Mouse (Mus musculus): ENCODE measurements at regions not wholly inside any gene's neighbourhood (a gene's known extent, or its start where the extent isn't known, plus 50 kb on each side); places are given as distances from the start of the nearest gene placed in this dataset.

DNA sequence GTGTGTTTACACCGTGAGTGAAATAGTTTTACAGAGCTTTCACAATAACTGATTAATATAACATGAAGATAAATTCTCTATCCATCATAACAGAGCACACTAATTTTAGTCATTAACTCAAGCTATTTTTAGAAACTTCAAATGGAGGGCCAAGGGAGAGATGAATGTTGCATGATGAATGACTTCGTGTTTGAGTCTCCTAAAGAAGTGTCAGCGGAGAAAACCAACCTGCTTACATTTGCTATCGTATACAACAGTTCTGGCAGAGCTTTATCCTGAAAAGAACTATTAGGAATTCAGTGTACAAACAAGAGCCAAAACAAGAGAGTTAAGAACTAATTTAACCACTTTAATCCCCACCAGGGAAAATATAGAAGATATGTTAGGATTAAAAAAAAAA is 526.9 kb downstream of the Zpld1 start:
- TF ChIP-seq EP300 (IDR thresholded peaks at IDR 0.05) = no peak
- TF ChIP-seq CTCF (IDR thresholded peaks at IDR 0.05) = no peak
- WGBS = 52% methylated on average over 4 of the region's 4 CpGs
- ATAC-seq (0 out of 2 replicates have a peak, but pooled peaks have one; percentile 40), DNase-seq (ENCODE audit: low spot score) (peak; percentile 52)
- no peaks in the 10 kb centered on the region for H3K4me1 ChIP-seq (ENCODE audit: insufficient read depth, low read depth, low read length)
- H3K4me3 ChIP-seq (ENCODE audit: low read depth, low read length) = no peak overlapping the region
- H3K27me3 ChIP-seq (replicated peaks; ENCODE audit: insufficient read depth, low read length) = no peaks in the 10 kb centered on the region
- no peak overlapping the region for H3K9ac ChIP-seq (replicated peaks; ENCODE audit: low read depth)
- H3K4me2 ChIP-seq (replicated peaks; ENCODE audit: low read depth, low read length) = no peak overlapping the region
- no peaks in the 10 kb centered on the region for H3K9me3 ChIP-seq (ENCODE audit: low read length)
- no peak overlapping the region for H3K27ac ChIP-seq (ENCODE audit: low read length)
- H3K36me3 ChIP-seq (ENCODE audit: insufficient read depth, low read length) = no peaks in the 10 kb centered on the region

- 49% methylated on average over 1 of the region's 1 CpGs for WGBS
These were observed 553.6 kb downstream of the Zpld1 start for GRCm38 (mm10) chr16:54744188-54744587.

DNA sequence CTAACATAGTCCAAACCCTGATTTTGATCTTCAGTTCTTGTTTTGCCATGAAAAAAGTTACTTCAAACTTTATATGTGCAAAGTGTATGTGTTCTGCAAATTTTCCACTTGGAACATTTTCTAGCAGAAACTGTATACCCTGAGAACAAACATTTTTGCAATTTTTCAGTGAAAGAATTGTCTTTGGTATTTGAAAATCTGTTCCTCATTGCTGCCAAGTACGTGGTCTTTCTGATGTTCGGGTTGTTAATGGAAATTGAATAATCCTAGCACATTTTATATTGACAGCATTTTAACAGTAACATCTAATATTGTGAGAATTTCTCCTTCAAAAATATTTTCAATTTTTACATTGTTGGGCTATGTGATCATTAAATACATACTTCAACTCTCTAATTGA is 564.3 kb downstream of the Zpld1 start:
- H3K36me3 ChIP-seq (ENCODE audit: insufficient read depth, low read length) = no peaks in the 10 kb centered on the region
- H3K4me1 ChIP-seq (ENCODE audit: insufficient read depth, low read depth, low read length) = no peaks in the 10 kb centered on the region
- H3K4me2 ChIP-seq (replicated peaks; ENCODE audit: low read depth, low read length) = no peak overlapping the region
- ATAC-seq (no peak), DNase-seq (ENCODE audit: low spot score) (no peak)
- TF ChIP-seq EP300 (IDR thresholded peaks at IDR 0.05) = no peak
- no peak for TF ChIP-seq CTCF (IDR thresholded peaks at IDR 0.05)
- WGBS = 78% methylated on average over 2 of the region's 2 CpGs
- no peak overlapping the region for H3K27ac ChIP-seq (ENCODE audit: low read length)
- no peaks in the 10 kb centered on the region for H3K9me3 ChIP-seq (ENCODE audit: low read length)
- H3K9ac ChIP-seq (replicated peaks; ENCODE audit: low read depth) = no peak overlapping the region
- H3K27me3 ChIP-seq (replicated peaks; ENCODE audit: insufficient read depth, low read length) = no peaks in the 10 kb centered on the region
- no peak overlapping the region for H3K4me3 ChIP-seq (ENCODE audit: low read depth, low read length)

More at GRCm38 (mm10) chr16:54744188-54744587, 553.6 kb downstream of the Zpld1 start:
- no peaks in the 10 kb centered on the region for H3K9me3 ChIP-seq (ENCODE audit: low read length)
- no peak overlapping the region for H3K4me3 ChIP-seq (ENCODE audit: low read depth, low read length)
- no peaks in the 10 kb centered on the region for H3K4me1 ChIP-seq (ENCODE audit: insufficient read depth, low read depth, low read length)
- no peak overlapping the region for H3K27ac ChIP-seq (ENCODE audit: low read length)
- no peaks in the 10 kb centered on the region for H3K36me3 ChIP-seq (ENCODE audit: insufficient read depth, low read length)
- no peak overlapping the region for H3K9ac ChIP-seq (replicated peaks; ENCODE audit: low read depth)
- no peak for DNase-seq (ENCODE audit: low spot score)
- TF ChIP-seq EP300 (IDR thresholded peaks at IDR 0.05) (no peak), CTCF (IDR thresholded peaks at IDR 0.05) (no peak)
- no peaks in the 10 kb centered on the region for H3K27me3 ChIP-seq (replicated peaks; ENCODE audit: insufficient read depth, low read length)
- H3K4me2 ChIP-seq (replicated peaks; ENCODE audit: low read depth, low read length) = no peak overlapping the region
- ATAC-seq = no peak

DNA sequence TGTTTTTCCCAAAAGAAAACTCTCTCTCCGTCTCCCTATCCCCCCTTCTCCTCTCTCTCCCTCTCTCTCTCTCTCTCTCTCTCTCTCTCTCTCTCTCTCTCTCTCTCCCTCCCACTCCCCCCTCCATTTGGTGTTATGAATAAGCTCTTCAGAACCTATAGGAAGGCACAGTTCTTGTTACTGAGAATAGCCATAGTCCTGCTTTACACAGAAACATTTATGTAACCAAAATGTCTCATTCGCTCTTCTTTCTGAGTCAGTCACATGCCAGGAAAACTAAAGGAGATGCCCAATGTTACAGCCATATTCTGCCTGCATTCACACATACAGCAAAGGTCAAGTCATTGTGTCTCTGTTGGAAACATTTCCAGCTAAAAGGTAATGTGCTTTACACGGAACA is 589.9 kb downstream of the Zpld1 start:
- H3K9ac ChIP-seq (replicated peaks; ENCODE audit: low read depth) = no peak overlapping the region
- H3K9me3 ChIP-seq (ENCODE audit: low read length) = no peaks in the 10 kb centered on the region
- H3K36me3 ChIP-seq (ENCODE audit: insufficient read depth, low read length) = no peaks in the 10 kb centered on the region
- no peaks in the 10 kb centered on the region for H3K27me3 ChIP-seq (replicated peaks; ENCODE audit: insufficient read depth, low read length)
- no peak for TF ChIP-seq CTCF (IDR thresholded peaks at IDR 0.05)
- TF ChIP-seq EP300 (IDR thresholded peaks at IDR 0.05) = no peak
- no peak overlapping the region for H3K4me3 ChIP-seq (ENCODE audit: low read depth, low read length)
- DNase-seq (ENCODE audit: low spot score) = no peak
- 75% methylated on average over 3 of the region's 3 CpGs for WGBS
- no peaks in the 10 kb centered on the region for H3K4me1 ChIP-seq (ENCODE audit: insufficient read depth, low read depth, low read length)
- no peak for ATAC-seq
- no peak overlapping the region for H3K4me2 ChIP-seq (replicated peaks; ENCODE audit: low read depth, low read length)
- no peak overlapping the region for H3K27ac ChIP-seq (ENCODE audit: low read length)

- Histone ChIP-seq H3K9ac (replicated peaks; ENCODE audit: low read depth) (no peak overlapping the region), H3K4me1 (ENCODE audit: insufficient read depth, low read depth, low read length) (no peaks in the 10 kb centered on the region), H3K27me3 (replicated peaks; ENCODE audit: insufficient read depth, low read length) (no peaks in the 10 kb centered on the region), H3K36me3 (ENCODE audit: insufficient read depth, low read length) (no peaks in the 10 kb centered on the region), H3K4me2 (replicated peaks; ENCODE audit: low read depth, low read length) (no peak overlapping the region), H3K9me3 (ENCODE audit: low read length) (no peaks in the 10 kb centered on the region), H3K27ac (ENCODE audit: low read length) (no peak overlapping the region), H3K4me3 (ENCODE audit: low read depth, low read length) (no peak overlapping the region)
- 26% methylated on average over 4 of the region's 4 CpGs for WGBS
- no peak for TF ChIP-seq CTCF (IDR thresholded peaks at IDR 0.05)
- TF ChIP-seq EP300 (IDR thresholded peaks at IDR 0.05) = no peak
- no peak for DNase-seq (ENCODE audit: low spot score)
- no peak for ATAC-seq
These were observed 615.0 kb downstream of the Zpld1 start for GRCm38 (mm10) chr16:54682815-54683214.

DNA sequence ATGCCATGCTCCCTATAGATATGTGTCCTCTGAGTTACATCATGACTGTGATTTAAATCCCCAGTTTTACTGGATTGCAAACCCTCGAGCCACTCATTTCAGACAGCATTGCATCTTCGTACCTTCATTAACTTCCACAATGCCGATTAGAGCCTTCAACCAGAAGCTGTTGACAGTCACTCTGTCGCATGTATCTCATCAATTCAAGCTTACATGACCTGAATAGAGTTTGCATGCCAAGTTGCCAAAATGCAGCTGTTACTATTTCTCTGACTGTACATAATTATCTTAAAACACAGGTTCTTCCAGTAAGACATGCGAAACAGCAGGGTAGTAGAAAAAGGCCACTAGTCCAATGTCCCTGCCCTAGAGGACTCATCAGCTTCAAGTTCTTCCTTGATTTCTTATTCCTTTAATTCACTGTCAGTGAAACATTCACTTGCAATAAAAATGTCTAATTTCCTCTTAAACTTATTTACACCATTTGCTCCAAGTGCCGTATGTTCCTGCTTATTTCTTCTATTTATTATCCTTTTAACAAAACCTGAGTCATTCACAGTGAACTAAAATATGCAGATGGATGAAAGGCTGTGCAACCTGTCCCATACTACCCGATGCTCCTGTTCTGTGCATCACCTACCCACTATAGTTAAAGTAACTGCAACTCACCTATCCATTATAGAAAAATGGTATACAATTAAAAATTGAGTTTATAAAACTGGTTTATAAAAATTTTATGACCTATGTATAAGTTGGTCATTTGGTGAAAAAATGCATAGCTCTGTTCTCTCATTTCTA is 648.9 kb downstream of the Zpld1 start:
- Histone ChIP-seq H3K4me3 (ENCODE audit: low read depth, low read length) (no peak overlapping the region), H3K27ac (ENCODE audit: low read length) (no peak overlapping the region), H3K9ac (replicated peaks; ENCODE audit: low read depth) (no peak overlapping the region), H3K4me2 (replicated peaks; ENCODE audit: low read depth, low read length) (no peak overlapping the region), H3K27me3 (replicated peaks; ENCODE audit: insufficient read depth, low read length) (no peaks in the 10 kb centered on the region), H3K4me1 (ENCODE audit: insufficient read depth, low read depth, low read length) (no peaks in the 10 kb centered on the region), H3K9me3 (ENCODE audit: low read length) (no peaks in the 10 kb centered on the region), H3K36me3 (ENCODE audit: insufficient read depth, low read length) (no peaks in the 10 kb centered on the region)
- no peak for ATAC-seq
- 77% methylated on average over 7 of the region's 7 CpGs for WGBS
- DNase-seq (ENCODE audit: low spot score) = no peak
- no peak for TF ChIP-seq EP300 (IDR thresholded peaks at IDR 0.05)
- no peak for TF ChIP-seq CTCF (IDR thresholded peaks at IDR 0.05)
